Mouse (Mus musculus) E14TG2a.4 (cell line): ENCODE data around the gene Crtc3.

Experiments used
- CTCF ChIP-seq: conservative IDR thresholded peaks from 2 replicates; pipeline ENCODE4 v1.5.1; 2014; ENCODE audit warnings: low read length
- NANOG ChIP-seq: IDR thresholded peaks from 2 replicates; pipeline ENCODE4 v1.6.1; 2014; ENCODE audit warnings: borderline replicate concordance, low read length, mixed read lengths
- POU5F1 ChIP-seq: IDR thresholded peaks from 2 replicates; pipeline ENCODE4 v1.6.1; 2014; ENCODE audit warnings: low read length, borderline replicate concordance

DNA sequence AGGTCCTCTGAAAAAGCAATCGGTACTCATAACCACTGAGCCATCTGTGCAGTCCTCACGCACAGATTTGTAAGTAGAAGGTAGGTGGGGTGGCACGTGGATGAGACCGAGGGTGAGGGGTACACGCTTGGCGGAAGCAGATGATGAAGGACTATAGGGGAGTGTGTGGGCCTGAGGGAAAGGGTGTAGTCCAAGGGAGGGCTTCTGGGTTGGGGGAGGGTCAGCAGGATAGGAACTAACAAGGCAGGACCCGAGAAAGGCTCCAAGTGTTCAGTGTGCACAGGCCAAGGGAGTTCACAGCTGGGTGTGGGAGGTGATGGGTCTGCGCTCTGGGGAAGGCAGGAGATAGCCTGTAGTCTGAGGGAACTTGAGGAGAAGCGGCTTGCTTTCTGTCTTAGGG, 103.3 kb downstream of the Crtc3 start:
- TF ChIP-seq CTCF (no peak), NANOG (no peak), POU5F1 (no peak)
